Mouse (Mus musculus) midbrain, postnatal 0 days (tissue): ENCODE measurements at regions not wholly inside any gene's neighbourhood (a gene's known extent, or its start where the extent isn't known, plus 50 kb on each side); places are given as distances from the start of the nearest gene placed in this dataset.

Source experiments
- ATAC-seq: fragments of 200-750 bp; cut with Nextera tagmentation; 2 replicates; pipeline ENCODE4 v1.8.0; 2017; ENCODE audit warnings: moderate number of reproducible peaks, mild to moderate bottlenecking, moderate TSS enrichment, moderate library complexity; ENCODE audit not compliant: low FRiP score
- DNase-seq: peaks from one replicate; pipeline ENCODE4 v3.0.0-alpha.2; 2015; ENCODE audit warnings: low spot score
- H3K27ac ChIP-seq: fragments of 300-500 bp; sonication (generic); 2 replicates; pipeline ENCODE4 v1.5.1; 2014; ENCODE audit warnings: low read depth, mild to moderate bottlenecking, low read length, mixed read lengths
- H3K27me3 ChIP-seq: fragments of 300-500 bp; sonication (generic); 2 replicates; pipeline ENCODE4 v1.6.1; 2014; ENCODE audit warnings: low read length, control low read depth, mixed read lengths; ENCODE audit not compliant: insufficient read depth
- H3K36me3 ChIP-seq: fragments of 300-500 bp; sonication (generic); 2 replicates; pipeline ENCODE4 v1.6.1; 2014; ENCODE audit warnings: low read length, control low read depth, mixed read lengths; ENCODE audit not compliant: insufficient read depth
- H3K4me1 ChIP-seq: fragments of 300-500 bp; sonication (generic); 2 replicates; pipeline ENCODE4 v1.6.1; 2014; ENCODE audit warnings: mild to moderate bottlenecking, control low read depth, antibody characterized with exemption, low read length, mixed read lengths; ENCODE audit not compliant: insufficient read depth
- H3K4me2 ChIP-seq: fragments of 300-500 bp; sonication (generic); 2 replicates; pipeline ENCODE4 v1.6.1; 2014; ENCODE audit warnings: low read depth, mild to moderate bottlenecking, low read length, mixed read lengths; ENCODE audit not compliant: poor library complexity, severe bottlenecking
- H3K4me3 ChIP-seq: fragments of 300-500 bp; sonication (generic); 2 replicates; pipeline ENCODE4 v1.5.1; 2014; ENCODE audit warnings: low read depth, mild to moderate bottlenecking, low read length, moderate library complexity
- H3K9ac ChIP-seq: fragments of 300-500 bp; sonication (generic); replicated peaks from 2 replicates; pipeline ENCODE4 v1.6.1; 2014; ENCODE audit warnings: mild to moderate bottlenecking, low read length, moderate library complexity, mixed read lengths; ENCODE audit not compliant: poor library complexity, severe bottlenecking
- H3K9me3 ChIP-seq: fragments of 300-500 bp; sonication (generic); 2 replicates; pipeline ENCODE4 v1.6.1; 2016; ENCODE audit warnings: low read length, control low read depth
- CTCF ChIP-seq: IDR thresholded peaks from 2 replicates; pipeline ENCODE4 v1.5.1; 2016; ENCODE audit warnings: antibody characterized with exemption, mild to moderate bottlenecking
- WGBS: fragments of 180-500 bp; shearing (Covaris S2); extraction: QIAGEN DNeasy Blood & Tissue Kit; methylation state at CpG from one replicate; pipeline ENCODE4 v1.1.7; 2014; 5-methylcytosine and 5-hydroxymethylcytosine counted together

DNA sequence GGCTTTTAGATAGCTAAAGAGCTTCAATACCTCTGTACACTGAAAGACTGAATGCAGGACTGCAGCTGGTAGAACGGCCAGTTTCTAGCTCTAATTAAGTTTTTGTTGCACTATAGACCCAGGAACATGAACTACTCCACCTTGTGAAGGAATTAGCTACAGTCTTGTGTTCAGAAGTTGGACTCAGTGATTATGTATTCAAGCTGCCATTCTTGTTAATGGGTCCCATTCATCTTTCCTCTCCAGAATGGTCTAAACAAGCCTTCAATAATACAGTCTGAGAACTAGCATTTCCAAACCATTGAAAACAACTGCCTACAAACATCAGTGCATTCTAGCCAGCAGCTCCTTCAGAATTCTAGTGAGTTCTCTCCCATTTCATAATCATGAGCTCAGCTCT lies 362.4 kb downstream of the Meis1 start:
- H3K4me2 ChIP-seq: no peak overlapping the region
- no peak overlapping the region for H3K9ac ChIP-seq
- ATAC-seq (no peak), DNase-seq (no peak)
- no peak overlapping the region for H3K4me3 ChIP-seq
- 65% methylated on average over 1 of the region's 1 CpGs for WGBS
- H3K36me3 ChIP-seq: no peaks in the 10 kb centered on the region
- TF ChIP-seq CTCF: no peak
- no peaks in the 10 kb centered on the region for H3K9me3 ChIP-seq
- no peak overlapping the region for H3K27ac ChIP-seq
- no peaks in the 10 kb centered on the region for H3K4me1 ChIP-seq
- no peaks in the 10 kb centered on the region for H3K27me3 ChIP-seq

GRCm38 (mm10) chr11:18631975-18632773 lies 386.6 kb downstream of the Meis1 start:
- no peak overlapping the region for H3K4me2 ChIP-seq
- H3K4me3 ChIP-seq: no peak overlapping the region
- H3K27ac ChIP-seq: no peak overlapping the region
- ATAC-seq (no peak), DNase-seq (peak; percentile 31)
- H3K27me3 ChIP-seq: no peaks in the 10 kb centered on the region
- H3K9ac ChIP-seq: no peak overlapping the region
- H3K4me1 ChIP-seq: no peaks in the 10 kb centered on the region
- H3K9me3 ChIP-seq: no peaks in the 10 kb centered on the region
- WGBS: 45% methylated on average over 5 of the region's 5 CpGs
- H3K36me3 ChIP-seq: no peaks in the 10 kb centered on the region
- no peak for TF ChIP-seq CTCF

DNA sequence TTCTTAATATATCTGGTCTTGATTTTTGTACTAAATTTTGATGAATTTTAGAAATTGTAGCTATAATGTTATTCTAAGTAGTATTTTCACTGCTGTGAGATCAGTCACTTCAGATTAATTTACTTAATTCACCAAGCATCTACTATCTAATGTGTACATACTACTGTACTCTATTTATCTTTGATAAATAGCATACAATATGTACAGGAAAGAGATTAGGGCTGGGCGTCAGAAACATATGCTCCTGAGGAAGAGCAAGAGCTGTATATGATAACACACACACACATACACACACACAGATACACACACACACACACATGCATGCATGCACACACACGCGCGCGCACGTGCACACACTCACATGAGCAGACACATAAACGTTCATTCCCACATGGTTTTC lies 387.2 kb downstream of the Meis1 start:
- H3K9ac ChIP-seq: no peak overlapping the region
- WGBS: 91% methylated on average over 7 of the region's 7 CpGs
- ATAC-seq (no peak), DNase-seq (no peak)
- no peak overlapping the region for H3K27ac ChIP-seq
- H3K9me3 ChIP-seq: no peaks in the 10 kb centered on the region
- H3K4me3 ChIP-seq: no peak overlapping the region
- no peak for TF ChIP-seq CTCF
- no peaks in the 10 kb centered on the region for H3K27me3 ChIP-seq
- no peak overlapping the region for H3K4me2 ChIP-seq
- H3K36me3 ChIP-seq: no peaks in the 10 kb centered on the region
- no peaks in the 10 kb centered on the region for H3K4me1 ChIP-seq

GRCm38 (mm10) chr11:18621777-18622176 lies 397.0 kb downstream of the Meis1 start:
- DNase-seq: no peak
- H3K27ac ChIP-seq: no peak overlapping the region
- H3K27me3 ChIP-seq: no peaks in the 10 kb centered on the region
- H3K4me2 ChIP-seq: no peak overlapping the region
- peak; percentile 27; the same call in 1 of the 2 replicates for ATAC-seq
- TF ChIP-seq CTCF: no peak
- H3K9me3 ChIP-seq: no peaks in the 10 kb centered on the region
- no peaks in the 10 kb centered on the region for H3K36me3 ChIP-seq
- no peak overlapping the region for H3K4me3 ChIP-seq
- 24% methylated on average over 3 of the region's 3 CpGs for WGBS
- no peaks in the 10 kb centered on the region for H3K4me1 ChIP-seq
- H3K9ac ChIP-seq: no peak overlapping the region

DNA sequence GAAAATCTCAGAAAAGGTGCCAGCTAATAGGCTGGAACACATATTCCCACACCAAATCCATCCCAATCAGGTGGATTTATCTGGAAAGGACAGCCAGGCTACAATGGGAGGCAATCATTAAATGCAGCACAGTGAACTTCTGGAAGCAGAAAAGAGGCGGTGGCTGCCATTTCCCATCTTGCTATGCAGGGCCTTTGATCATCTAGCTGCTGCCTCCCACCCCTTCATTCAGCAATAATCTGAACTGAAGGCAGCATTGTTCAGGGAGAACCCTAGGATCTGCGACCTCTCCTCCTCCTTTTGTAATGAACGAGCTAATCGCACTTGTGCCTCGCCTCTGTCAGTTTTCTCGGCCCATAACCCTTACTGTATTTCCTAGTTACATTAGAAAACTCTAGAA lies 413.9 kb downstream of the Meis1 start:
- H3K4me2 ChIP-seq: no peak overlapping the region
- no peak overlapping the region for H3K9ac ChIP-seq
- H3K4me3 ChIP-seq: no peak overlapping the region
- H3K9me3 ChIP-seq: no peaks in the 10 kb centered on the region
- H3K4me1 ChIP-seq: no peaks in the 10 kb centered on the region
- H3K27me3 ChIP-seq: no peaks in the 10 kb centered on the region
- 25% methylated on average over 6 of the region's 6 CpGs for WGBS
- H3K27ac ChIP-seq: no peak overlapping the region
- no peak for TF ChIP-seq CTCF
- ATAC-seq (0 out of 2 replicates have a peak, but pooled peaks have one; percentile 16), DNase-seq (no peak)
- no peaks in the 10 kb centered on the region for H3K36me3 ChIP-seq

- WGBS: 82% methylated on average over 6 of the region's 6 CpGs
- H3K4me3 ChIP-seq: no peak overlapping the region
- H3K27ac ChIP-seq: no peak overlapping the region
- no peak for DNase-seq
- H3K9ac ChIP-seq: no peak overlapping the region
- no peak overlapping the region for H3K4me2 ChIP-seq
- H3K27me3 ChIP-seq: no peaks in the 10 kb centered on the region
- TF ChIP-seq CTCF: no peak
- no peaks in the 10 kb centered on the region for H3K36me3 ChIP-seq
- no peaks in the 10 kb centered on the region for H3K4me1 ChIP-seq
- no peaks in the 10 kb centered on the region for H3K9me3 ChIP-seq
- no peak for ATAC-seq
These were observed 417.1 kb downstream of the Meis1 start for GRCm38 (mm10) chr11:18601568-18602182.
